Mouse (Mus musculus) forelimb bud, embryonic 11.5 days (tissue): ENCODE measurements at regions not wholly inside any gene's neighbourhood (a gene's known extent, or its start where the extent isn't known, plus 50 kb on each side); places are given as distances from the start of the nearest gene placed in this dataset.

Experiments
- DNase-seq: peaks from one replicate; pipeline ENCODE4 v3.0.0-alpha.2; 2012; ENCODE audit warnings: low read depth, low spot score

DNA sequence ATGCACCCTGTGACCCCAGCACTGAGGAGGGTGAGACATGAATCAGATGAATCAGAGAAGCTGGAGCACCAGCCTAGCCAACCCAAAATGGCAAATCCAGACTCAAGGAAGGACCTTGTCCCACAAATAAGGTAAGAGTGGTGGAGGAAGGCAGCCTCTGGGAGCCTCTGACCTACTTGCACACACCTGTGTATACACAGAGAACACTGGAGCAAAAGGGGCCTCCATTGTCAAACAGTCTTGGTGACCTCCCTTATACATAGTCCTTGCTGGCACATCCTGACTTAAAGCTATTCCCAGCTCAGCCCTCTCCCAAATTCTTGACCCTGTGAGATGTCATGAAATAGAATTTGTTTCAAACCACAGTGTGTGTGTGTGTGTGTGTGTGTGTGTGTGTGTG lies 57.1 kb downstream of the Inhbb start:
- no peak for DNase-seq

DNA sequence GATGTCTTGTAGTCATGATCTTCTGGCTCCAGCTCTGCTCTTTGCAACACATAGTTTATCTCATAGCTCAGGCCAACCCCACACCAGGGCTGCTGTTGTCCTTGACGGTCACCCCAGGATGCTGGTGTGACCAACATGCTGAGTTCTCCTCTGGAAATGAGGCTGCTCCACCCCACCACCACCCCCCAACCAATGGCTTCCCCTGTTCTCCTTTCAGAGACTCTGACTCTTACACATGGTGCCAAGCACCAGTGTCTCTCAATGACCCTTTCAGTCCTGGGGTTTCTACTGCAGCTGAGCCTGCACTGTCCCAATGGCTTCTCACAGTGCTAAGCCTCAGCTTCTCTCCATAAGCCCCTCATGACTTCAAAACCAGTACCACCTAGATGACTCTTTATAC lies 64.0 kb downstream of the Inhbb start:
- DNase-seq = no peak

DNA sequence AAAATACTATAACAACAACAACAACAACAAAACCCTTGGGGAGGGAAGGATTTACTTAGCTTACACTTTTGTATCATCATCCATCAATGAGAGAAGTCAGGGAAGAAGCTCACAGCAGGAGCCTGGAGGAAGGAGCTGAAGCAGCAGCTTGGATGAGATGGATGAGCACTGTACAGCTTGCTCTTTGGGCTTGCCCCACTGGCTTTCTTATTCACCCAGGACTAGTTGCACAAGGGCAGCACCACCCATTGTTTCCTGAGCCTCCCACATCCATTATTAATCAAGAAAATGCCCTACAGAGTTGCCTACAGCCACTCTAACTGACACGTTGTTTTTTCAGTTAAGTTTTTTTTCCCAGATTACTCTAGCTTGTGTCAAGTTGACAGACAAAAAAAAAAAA lies 65.1 kb downstream of the Inhbb start:
- no peak for DNase-seq

DNA sequence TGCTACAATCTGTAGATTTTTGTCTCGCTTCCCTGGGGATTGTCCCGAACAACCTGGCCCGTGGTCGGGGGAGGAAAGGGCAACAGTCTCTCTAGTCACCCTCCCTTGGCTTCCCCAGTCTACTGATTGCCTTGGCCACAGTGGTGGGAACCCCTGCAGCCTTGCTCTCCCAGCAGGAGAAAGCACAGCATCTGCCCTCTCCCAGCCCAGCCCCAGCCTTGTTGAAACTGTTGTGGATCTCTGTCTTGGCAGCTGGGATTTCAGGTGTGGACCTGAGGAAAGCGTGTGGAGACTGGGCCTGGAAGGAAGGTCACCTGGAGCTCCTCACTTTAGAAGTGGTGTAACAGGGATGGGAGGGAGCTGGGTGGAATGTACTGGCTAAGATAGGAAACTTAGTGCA lies 66.6 kb downstream of the Inhbb start:
- no peak for DNase-seq

DNA sequence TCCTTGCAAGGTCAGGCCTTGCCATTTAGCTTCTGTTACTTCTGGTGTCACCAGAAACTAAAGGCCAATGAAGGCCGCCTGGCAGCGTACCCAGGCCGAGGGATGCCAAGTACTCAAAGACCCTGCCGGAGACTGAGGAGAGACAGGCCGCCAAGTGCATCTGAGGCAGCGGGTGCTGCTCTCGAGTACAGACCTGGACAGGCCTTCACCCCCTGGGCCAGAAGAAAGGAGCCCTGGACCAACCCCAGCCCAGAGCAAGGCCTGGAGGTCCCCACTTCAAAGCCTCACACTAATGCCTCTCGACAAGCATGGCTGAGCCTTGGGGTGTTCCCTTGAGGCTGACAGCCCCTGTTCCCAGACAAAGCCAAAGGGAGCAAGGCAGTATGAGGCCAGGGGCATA lies 70.5 kb downstream of the Inhbb start:
- no peak for DNase-seq

DNA sequence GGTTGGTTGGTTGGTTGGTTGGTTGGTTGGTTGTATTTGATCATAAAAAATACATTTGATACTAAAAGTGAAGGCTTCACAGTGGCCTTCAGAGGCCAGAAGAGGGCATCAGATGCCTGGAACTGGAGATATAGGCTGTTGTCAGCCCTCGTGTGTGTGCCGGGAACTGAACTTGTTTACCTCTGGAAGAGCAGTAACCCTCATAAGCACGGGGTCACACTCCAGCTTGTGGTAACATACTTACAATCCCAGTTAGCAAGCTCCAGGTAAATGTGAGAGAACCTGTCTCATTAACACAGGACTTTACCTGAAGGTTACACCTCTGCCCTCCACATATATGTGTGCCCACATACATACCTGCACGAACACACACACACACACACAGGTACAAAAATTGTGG lies 71.2 kb downstream of the Inhbb start:
- no peak for DNase-seq

DNA sequence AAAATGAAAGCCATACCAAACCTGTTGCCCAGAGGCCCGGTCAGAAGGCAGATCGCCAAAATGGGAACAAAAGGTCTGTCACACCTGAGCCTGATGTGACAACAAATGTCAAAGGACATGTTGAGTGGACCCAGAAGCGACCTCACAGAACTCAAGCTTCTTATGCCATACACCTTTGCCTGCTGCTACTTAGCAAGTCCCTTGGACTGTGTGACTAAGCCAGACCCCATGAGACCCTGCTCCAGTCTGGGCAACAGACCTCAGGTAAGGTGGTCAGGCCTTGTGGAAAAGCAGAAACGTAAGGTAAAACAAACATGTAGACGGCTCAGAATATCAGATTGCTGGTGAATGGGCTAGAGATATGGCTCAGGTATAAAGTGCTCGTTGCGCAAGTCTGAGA lies 71.8 kb downstream of the Inhbb start:
- DNase-seq = no peak

DNA sequence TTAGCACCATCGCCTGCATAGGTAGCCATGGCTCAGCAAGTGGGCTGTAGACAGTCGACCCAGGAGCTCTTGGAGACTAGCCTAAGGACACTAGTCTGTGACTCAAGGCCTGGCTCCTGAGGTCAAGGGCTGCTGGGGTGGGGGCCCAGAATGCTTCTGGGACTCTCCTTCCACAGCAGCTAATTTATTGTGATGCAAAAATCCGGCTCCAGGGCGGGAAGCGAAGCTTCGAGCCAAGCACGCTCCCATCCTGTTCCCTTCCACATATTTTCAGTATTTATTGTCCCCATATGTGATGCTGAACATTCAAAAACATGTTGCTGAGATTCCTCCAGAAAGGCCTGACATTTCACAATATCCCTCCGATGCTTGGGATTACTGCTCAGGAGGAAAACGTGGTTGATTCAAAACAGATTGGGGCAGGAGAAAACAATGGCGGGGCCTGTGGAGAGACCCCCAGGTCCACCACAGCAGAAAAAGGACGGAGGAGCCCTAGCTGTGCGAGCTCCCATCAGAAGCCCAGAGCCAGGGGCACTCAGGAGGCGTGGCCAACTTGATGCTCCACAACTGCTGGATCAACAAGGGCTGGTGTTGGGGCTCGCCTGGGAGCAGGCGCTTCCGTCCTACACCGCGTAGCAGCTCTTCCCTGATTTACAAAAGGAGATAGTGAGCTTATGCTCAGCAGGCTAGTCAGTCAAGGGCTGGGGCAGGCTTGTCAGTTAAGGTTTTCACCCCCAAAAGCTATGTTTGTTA lies 73.4 kb downstream of the Inhbb start:
- DNase-seq = peak; percentile 41

DNA sequence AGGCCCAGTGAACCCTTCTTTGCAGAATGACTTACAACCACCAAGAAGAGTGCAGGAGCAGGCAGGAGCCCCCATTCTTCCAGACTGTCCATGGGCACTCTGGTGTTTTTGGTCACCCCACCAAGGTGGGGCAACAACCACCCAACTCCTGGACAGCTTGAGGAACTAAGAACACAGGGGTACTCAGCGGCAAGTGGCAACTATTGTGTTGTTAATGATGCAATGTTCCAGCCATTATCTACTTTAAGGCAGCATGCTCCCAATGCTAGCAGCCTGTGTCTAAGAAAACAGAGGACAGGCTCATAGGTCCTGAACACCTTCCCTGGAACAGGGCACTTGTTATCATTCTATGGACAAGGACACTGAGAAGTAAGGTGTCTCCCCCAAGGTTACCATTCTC lies 74.3 kb downstream of the Inhbb start:
- DNase-seq = no peak

DNA sequence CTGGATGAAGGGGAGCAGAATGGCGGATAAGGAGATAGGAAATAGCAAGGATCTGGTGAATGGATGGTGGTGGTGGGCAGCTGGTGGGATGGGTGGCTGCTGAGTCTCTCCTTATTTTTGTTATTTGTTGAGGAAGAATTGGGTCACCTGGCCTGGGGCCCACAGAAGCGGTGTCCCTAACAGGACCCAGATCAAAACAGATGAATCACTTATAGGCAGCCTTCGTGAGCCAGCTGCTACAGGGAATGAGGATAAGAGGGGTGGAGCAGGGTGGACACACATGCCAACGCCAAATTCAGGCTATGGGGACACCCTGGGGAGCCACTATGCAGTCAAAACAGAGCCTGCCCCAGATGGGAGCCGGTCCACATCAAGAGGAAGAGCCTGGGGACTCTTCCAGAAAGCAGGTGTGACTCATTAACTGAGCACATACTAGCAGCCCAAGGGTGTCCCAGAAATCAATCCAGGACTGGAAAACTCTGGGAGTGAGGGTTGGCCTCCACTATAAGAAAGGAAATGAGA lies 75.4 kb downstream of the Inhbb start:
- DNase-seq = no peak

DNA sequence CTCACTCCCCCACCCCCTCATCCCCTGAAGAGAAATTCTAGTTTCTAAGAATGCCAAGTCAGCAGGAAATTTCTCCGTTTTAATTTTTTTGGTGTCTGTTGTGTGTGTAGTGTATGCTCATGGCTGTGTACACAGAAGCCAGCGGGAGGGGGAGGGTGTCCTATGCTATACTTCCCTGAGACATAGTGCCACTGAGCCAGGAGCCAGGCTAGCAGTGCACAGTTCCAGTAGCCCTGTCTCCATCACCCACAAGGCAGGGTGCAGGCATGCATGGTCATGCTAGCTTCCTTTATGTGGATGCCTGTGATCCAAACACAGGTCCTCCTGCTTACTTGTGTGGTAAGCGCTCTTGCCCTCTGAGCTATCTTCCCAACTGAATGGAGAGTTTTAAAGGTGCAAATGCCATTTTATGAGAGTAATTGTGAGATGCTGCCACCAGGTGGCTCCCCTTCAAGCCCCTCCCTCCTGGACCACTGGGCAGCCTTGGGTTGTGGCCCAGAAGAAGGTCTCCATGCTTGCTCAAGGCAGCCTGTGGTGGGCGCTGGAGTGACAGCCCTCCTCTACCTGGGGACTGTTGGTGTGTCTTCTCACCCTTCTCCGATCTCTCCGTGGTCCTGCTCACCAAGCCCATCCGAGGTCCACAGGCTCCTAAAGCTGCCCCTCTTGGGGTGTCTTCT lies 76.8 kb downstream of the Inhbb start:
- DNase-seq = no peak

DNA sequence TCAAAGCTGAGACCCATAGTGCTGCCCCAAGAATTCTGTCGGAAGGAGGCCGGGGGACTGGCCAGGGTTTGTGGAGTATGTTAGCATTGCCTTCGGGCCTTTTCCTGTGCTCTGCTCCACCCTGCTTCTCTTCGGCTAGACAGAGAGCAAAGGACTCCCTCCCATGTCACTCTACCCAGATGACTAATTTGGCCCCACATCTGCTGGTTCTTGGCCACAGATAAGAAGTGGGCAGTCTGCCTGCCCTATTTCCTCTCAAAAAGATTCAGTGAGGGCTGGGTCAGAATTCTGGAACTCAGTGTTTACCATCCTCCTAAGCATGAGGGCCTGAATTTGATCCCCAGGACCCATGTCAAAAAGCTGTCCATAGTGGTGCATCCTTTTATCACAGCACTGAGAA lies 78.0 kb downstream of the Inhbb start:
- no peak for DNase-seq

DNA sequence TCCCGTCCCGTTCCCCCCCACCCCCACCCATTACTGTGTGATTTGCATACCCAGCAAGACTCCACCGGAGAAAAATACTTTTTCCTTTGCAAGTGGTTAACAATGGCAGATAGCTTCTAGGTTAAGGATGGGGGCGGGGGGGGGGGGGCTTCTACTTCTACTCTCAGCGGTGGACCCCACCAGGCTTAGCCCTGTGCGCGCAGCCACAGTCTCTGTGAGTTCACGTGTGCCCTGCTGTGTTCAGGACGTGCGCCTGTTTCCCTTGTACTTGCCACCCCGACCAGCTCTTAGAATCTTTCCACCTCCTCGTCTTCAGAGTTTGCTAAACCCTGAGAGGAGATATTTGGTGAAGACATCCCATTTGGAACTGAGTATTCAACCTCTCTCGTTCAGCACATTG lies 86.9 kb downstream of the Inhbb start:
- DNase-seq = no peak

DNA sequence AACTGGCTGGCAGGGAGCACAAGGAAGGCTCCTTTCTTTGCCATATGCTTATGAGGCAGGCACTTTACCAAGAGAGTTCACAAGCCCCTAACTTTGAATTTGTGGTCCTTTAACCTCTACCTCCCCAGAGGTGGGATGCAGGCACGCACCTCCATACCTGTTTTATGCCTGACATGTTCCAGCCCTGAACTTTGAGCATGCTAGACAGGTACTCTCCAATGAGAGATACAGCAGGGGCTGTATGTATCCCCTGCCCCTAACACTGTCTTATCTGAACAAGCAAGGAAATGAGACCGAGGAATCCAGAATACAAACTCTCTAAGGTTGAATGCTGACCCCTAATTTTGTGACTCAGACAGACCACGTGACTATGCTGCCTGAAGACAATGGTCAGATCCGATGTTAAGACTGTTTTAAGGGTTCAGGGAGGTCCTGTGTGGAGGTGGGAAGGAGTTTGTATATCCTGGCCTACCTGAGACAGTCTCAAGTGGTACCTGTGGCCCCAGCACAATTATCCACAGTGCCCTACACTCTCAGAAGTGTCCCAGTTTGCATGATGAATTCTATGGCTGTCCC lies 91.2 kb downstream of the Inhbb start:
- DNase-seq = no peak

DNA sequence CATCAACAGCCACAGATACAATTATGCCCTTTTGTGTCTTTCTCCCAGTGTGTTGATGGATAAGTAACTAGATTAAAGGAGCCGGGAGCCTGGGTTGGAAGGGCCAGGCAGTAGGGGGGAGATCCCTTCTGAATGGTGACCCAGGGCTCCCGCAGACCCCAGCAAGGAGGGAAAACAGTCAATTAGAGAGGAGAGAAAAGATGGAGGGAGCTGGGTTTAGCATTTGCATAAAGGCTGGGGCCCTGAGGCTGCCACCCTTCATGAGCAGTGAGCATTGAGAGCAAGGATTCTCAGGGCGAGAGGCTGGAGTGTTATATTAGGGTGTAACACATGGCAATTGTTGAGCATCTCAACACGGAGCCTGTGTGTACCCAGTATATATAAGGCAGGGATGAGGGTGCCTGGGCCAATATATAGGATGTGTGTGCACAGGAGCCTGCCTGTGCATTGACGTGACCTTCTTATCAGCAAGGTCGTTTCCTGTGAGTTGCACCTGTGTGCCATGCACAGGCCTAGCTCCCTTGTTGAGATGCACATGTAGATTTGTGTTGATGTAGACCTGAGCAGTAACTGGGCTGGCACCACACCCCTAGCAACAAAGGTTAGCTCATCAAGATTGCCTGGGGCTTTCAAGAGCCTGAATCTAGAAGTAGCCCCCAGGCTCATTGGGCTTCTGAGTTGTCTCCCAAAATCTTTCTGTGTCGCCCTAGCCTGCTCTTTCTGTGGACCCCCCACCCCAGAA lies 92.2 kb downstream of the Inhbb start:
- DNase-seq = no peak

DNA sequence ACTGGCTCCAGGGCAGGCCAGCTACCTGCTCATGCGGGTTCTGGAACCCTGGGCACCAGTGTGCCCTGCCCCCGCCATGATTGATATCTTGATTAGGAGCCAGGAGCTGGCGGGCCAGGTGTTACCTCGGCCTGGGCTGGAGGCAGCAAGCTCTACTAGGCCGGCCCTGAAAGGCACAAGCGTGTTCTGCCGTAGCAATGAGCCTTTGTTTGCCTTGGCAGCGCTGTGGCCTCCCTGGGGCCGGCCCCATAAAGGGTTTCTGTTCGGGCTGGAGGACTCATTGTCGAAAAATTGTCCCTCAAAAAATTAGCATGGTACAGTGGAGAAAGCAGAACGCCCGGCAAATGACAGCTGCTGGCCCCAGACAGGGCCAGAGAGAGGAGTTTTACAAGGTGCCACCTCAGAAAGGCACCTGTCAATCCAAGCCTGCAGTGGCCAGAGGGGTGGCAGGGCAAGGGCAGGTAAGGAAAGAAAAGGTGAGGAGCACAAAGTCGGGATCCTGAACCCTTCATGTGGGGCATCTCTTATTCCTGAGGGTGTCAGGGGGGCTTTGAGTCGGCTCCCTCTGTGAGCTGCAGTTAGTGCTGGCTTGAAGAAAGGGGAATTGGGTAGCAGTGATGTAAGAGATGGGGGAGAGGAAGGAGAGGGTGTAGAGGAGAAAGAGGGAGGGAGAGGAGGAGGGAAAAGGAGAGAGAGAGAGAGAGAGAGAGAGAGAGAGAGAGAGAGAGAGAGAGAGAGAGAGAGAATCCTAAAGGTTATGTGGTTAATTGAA lies 92.9 kb downstream of the Inhbb start:
- DNase-seq = no peak

DNA sequence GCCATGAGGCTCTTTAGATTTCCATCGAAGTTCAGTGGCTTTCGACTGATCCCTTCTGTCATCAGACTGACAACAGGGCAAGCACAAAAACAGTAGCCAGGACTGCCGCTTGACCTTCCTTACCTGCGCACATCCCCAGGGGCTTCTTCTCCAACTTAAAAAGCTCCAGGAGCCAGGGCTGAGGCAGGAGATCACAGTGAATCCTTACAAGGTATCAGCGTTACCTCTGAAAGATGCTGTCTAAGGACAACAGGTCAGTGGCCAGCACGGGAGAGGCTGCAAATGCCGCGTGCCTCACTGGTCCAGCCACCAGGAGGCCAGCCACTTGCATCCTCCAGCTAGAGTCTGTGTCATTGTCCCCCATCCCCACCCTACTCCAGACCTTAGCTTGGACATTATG lies 97.5 kb downstream of the Inhbb start:
- no peak for DNase-seq

DNA sequence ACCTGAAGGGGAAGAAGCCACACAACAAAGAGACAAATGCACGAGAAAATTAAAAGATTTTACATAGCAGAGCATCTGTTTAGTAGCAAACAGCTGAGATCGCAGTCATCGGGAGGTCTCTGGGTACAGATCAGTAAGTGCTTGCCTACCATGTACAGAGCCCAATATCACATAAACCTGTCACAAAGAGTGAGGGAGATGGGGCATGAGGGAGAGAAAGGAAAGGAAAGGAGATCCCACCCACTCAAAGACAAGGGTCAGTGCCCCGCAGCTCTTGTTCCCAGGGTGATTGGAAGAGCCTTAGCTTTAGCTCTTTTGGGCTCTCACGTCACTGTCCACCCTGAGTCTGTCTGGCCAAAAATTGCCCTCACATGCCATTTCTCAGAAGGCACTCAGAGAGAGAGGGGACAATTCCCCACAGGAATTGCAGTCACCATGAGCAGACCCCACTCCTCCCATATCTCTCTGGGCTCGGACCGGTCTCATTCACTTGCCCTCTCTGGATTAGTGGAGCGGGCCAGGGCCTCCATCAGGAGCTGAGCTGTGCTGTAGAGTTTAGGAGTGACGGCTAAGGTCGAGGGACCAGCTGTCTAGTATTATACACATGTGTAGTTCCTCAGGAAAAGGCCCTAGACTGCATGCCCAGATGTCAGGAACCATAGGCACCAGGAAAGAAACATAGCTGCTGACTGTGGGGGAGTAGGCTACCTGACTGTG lies 99.6 kb downstream of the Inhbb start:
- DNase-seq = no peak

DNA sequence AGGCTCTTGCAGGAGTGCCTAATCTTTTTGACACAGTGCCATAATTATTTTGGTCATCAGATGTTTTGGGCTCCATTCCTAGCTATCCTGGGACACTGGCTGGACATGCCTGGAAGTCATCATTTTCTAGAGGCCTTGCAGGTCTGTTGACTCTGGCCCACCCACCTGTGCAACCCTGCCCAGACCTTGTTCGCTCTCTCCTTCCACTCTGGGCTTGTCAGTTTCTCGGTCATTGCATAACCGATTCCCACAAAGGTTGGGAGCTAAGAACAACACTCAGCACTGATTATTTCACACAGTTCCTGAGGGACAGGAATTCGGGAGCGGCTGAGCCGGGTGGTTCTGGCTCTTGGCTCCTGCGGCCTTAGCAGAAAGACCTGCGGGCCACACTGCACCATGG lies 100.2 kb downstream of the Inhbb start:
- DNase-seq = no peak

DNA sequence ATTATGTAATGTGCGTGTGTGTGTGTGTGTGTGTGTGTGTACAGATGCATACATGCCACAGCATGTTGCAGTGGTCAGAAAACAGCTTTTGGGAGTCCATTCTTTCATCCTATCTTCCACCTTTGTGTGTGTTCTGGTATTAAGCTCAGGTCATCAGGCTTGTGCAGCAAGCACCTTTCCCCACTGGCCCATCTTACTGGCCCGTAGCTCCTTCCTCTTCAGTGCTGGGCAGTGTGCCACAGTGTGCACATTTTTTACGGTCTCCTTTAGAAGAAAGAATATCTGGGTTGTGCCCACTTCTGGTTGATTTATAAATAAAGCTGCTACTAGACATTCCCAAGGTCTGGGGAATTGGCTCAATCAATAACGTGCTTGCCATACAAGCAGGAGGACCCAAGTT lies 105.0 kb downstream of the Inhbb start:
- DNase-seq = no peak
